Mouse (Mus musculus): ENCODE measurements around the gene Gm14226. TPM values are rescaled to one million over a fixed set of nuclear protein-coding genes. Genes with fewer than 3 reads are reported as not detected.
"Not testable (repeated sequence)": the region's sequence is repeated elsewhere in the genome, so short reads cannot be mapped to it uniquely, and the experiment has no call there.

Gene Gm14226
- polyA plus RNA-seq, 1 experiment = not detected

GRCm38 (mm10) chr2:155019673-155020072, 1.6 kb downstream of the Gm14226 start:
- Histone ChIP-seq H3K4me1 (ENCODE audit: control insufficient read depth, insufficient read depth, low read length) (peaks cover 2% of the 10 kb centered on the region), H3K9ac (ENCODE audit: low read depth, poor library complexity, severe bottlenecking) (0 out of 2 replicates have a peak overlapping the region, but pooled peaks have one; percentile 5), H3K4me3 (ENCODE audit: low read depth, low read length) (peak overlapping the region; percentile 72), H3K27me3 (ENCODE audit: control insufficient read depth, insufficient read depth, low read length, poor library complexity, severe bottlenecking) (peaks cover 2% of the 10 kb centered on the region), H3K36me3 (ENCODE audit: control insufficient read depth, insufficient read depth, low read length, poor library complexity, severe bottlenecking) (no peaks in the 10 kb centered on the region), H3K27ac (ENCODE audit: insufficient read depth, low read length) (no peak overlapping the region; the same call in 1 of the 2 replicates), H3K9me3 (replicated peaks; ENCODE audit: control insufficient read depth, insufficient read depth, low read length, poor library complexity, severe bottlenecking) (no peaks in the 10 kb centered on the region)
- TF ChIP-seq POLR2A (IDR thresholded peaks at IDR 0.05; ENCODE audit: insufficient read depth, low read length) (no peak), CTCF (IDR thresholded peaks at IDR 0.05; ENCODE audit: low read depth, low read length) (peak; percentile 42)

- H3K9me3 ChIP-seq (replicated peaks; ENCODE audit: control insufficient read depth, insufficient read depth, low read length, poor library complexity, severe bottlenecking); H3K4me1 ChIP-seq (ENCODE audit: control insufficient read depth, insufficient read depth, low read length); H3K27me3 ChIP-seq (ENCODE audit: control insufficient read depth, insufficient read depth, low read length, poor library complexity, severe bottlenecking); H3K9ac ChIP-seq (ENCODE audit: low read depth, poor library complexity, severe bottlenecking); H3K27ac ChIP-seq (ENCODE audit: insufficient read depth, low read length); H3K36me3 ChIP-seq (ENCODE audit: control insufficient read depth, insufficient read depth, low read length, poor library complexity, severe bottlenecking); H3K4me3 ChIP-seq (ENCODE audit: low read depth, low read length): not testable (repeated sequence)
These were observed 2.3 kb downstream of the Gm14226 start for GRCm38 (mm10) chr2:155020247-155020826.

GRCm38 (mm10) chr2:155030831-155031230, 12.8 kb downstream of the Gm14226 start:
- no peaks in the 10 kb centered on the region for H3K36me3 ChIP-seq (ENCODE audit: control insufficient read depth, insufficient read depth, low read length, poor library complexity, severe bottlenecking)
- H3K4me1 ChIP-seq (ENCODE audit: control insufficient read depth, insufficient read depth, low read length) = no peaks in the 10 kb centered on the region
- TF ChIP-seq POLR2A (IDR thresholded peaks at IDR 0.05; ENCODE audit: insufficient read depth, low read length) (no peak), EP300 (IDR thresholded peaks at IDR 0.05; ENCODE audit: insufficient read depth, low read depth, low read length) (no peak), CTCF (IDR thresholded peaks at IDR 0.05; ENCODE audit: low read depth, low read length) (no peak)
- H3K27me3 ChIP-seq (ENCODE audit: control insufficient read depth, insufficient read depth, low read length, poor library complexity, severe bottlenecking) = no peaks in the 10 kb centered on the region
- H3K9ac ChIP-seq (ENCODE audit: low read depth, poor library complexity, severe bottlenecking) = no peak overlapping the region
- no peaks in the 10 kb centered on the region for H3K9me3 ChIP-seq (replicated peaks; ENCODE audit: control insufficient read depth, insufficient read depth, low read length, poor library complexity, severe bottlenecking)
- H3K27ac ChIP-seq (ENCODE audit: insufficient read depth, low read length) = no peak overlapping the region
- H3K4me3 ChIP-seq (ENCODE audit: low read depth, low read length) = no peak overlapping the region

DNA sequence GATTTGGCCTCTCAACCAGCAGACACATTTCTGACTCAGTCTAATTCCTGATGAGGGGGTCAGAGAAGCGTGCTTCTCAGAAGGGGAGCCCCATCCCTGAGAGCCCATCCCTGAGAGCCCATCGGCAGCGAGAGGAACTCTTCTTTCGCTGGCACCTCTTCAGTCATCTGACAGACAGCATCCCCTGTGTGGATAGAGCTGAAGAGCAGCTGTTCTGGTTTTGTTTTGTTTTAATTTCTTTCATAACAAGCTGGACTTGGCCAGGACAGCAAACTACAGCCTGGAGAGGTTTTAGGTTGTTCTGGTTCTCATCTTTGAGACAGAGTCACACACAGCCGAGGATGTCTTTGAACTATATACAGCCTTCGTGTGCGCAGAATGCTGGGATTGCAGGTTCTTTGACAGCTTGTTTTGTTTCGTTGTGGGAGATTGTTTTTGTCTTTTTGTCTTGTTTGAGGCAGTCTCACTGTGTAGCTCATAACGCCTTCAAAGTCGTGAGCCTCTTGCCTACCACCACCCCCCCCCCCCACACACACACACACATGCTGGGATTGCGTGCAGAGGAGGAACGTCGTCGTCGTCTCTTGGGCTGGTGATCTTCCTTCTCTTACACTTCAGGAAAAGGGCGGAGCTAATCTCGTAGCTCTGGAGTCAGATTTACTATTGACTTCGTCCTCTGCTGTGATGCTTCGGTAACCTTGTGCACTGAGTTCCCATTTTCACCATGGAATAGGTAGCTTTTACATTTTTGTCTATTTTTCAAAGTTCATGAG, 15.1 kb downstream of the Gm14226 start:
- no peak overlapping the region for H3K4me3 ChIP-seq (ENCODE audit: low read depth, low read length)

DNA sequence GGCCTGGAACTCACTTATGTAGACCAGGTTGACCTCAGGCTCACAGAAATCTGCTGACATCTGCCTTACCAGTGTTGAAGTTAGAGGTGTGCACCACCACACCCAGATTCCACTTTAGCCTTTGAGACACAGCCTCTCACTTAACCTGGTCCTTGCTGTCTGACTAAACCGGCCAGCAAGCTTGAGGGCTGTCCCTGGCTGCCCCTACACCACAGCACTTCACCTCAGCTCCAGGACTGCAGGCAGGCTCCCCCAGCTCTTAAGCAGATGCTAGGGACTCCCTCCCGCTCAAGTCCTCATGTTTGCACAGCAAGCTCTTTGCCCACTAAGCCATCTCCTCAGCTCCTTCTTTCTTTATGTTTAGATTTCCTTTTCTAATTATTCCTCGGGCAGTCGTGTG, 21.9 kb downstream of the Gm14226 start:
- Histone ChIP-seq H3K9ac (ENCODE audit: low read depth, poor library complexity, severe bottlenecking) (no peak overlapping the region), H3K4me1 (ENCODE audit: control insufficient read depth, insufficient read depth, low read length) (no peaks in the 10 kb centered on the region), H3K36me3 (ENCODE audit: control insufficient read depth, insufficient read depth, low read length, poor library complexity, severe bottlenecking) (no peaks in the 10 kb centered on the region), H3K27ac (ENCODE audit: insufficient read depth, low read length) (no peak overlapping the region), H3K27me3 (ENCODE audit: control insufficient read depth, insufficient read depth, low read length, poor library complexity, severe bottlenecking) (no peaks in the 10 kb centered on the region), H3K9me3 (replicated peaks; ENCODE audit: control insufficient read depth, insufficient read depth, low read length, poor library complexity, severe bottlenecking) (no peaks in the 10 kb centered on the region), H3K4me3 (ENCODE audit: low read depth, low read length) (no peak overlapping the region)
- TF ChIP-seq EP300 (IDR thresholded peaks at IDR 0.05; ENCODE audit: insufficient read depth, low read depth, low read length) = no peak
- no peak for TF ChIP-seq CTCF (IDR thresholded peaks at IDR 0.05; ENCODE audit: low read depth, low read length)
- no peak for TF ChIP-seq POLR2A (IDR thresholded peaks at IDR 0.05; ENCODE audit: insufficient read depth, low read length)

More for the DNA sequence above, 15.1 kb downstream of the Gm14226 start:
- no peak overlapping the region for H3K9ac ChIP-seq (ENCODE audit: low read depth, poor library complexity, severe bottlenecking)
- no peaks in the 10 kb centered on the region for H3K9me3 ChIP-seq (replicated peaks; ENCODE audit: control insufficient read depth, insufficient read depth, low read length, poor library complexity, severe bottlenecking)
- H3K4me1 ChIP-seq (ENCODE audit: control insufficient read depth, insufficient read depth, low read length) = no peaks in the 10 kb centered on the region
- no peak overlapping the region for H3K27ac ChIP-seq (ENCODE audit: insufficient read depth, low read length)
- no peaks in the 10 kb centered on the region for H3K27me3 ChIP-seq (ENCODE audit: control insufficient read depth, insufficient read depth, low read length, poor library complexity, severe bottlenecking)
- TF ChIP-seq POLR2A (IDR thresholded peaks at IDR 0.05; ENCODE audit: insufficient read depth, low read length) (no peak), EP300 (IDR thresholded peaks at IDR 0.05; ENCODE audit: insufficient read depth, low read depth, low read length) (no peak), CTCF (IDR thresholded peaks at IDR 0.05; ENCODE audit: low read depth, low read length) (no peak)
- H3K36me3 ChIP-seq (ENCODE audit: control insufficient read depth, insufficient read depth, low read length, poor library complexity, severe bottlenecking) = no peaks in the 10 kb centered on the region

DNA sequence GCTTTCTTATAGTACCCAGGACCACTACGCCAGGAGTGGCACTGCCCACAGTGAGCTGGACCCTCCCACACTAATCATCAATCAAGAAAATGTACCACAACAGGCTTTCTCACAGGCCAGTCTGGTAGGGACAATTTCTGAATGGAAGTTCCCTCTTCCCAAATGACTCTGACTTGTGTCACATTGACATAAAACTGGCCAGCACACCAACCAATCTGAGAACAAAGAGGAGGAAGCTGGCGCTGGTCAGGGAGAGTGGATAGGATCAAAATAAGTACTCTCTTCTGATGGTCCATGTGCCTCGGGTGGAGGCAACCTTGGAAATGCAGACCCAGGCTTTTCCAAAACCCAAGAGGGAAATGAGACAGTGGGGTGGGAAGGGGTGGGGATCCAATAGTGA, 26.5 kb downstream of the Gm14226 start:
- no peaks in the 10 kb centered on the region for H3K27me3 ChIP-seq (ENCODE audit: control insufficient read depth, insufficient read depth, low read length, poor library complexity, severe bottlenecking)
- no peaks in the 10 kb centered on the region for H3K36me3 ChIP-seq (ENCODE audit: control insufficient read depth, insufficient read depth, low read length, poor library complexity, severe bottlenecking)
- H3K9ac ChIP-seq (ENCODE audit: low read depth, poor library complexity, severe bottlenecking) = no peak overlapping the region
- no peak overlapping the region for H3K4me3 ChIP-seq (ENCODE audit: low read depth, low read length)
- no peaks in the 10 kb centered on the region for H3K9me3 ChIP-seq (replicated peaks; ENCODE audit: control insufficient read depth, insufficient read depth, low read length, poor library complexity, severe bottlenecking)
- TF ChIP-seq EP300 (IDR thresholded peaks at IDR 0.05; ENCODE audit: insufficient read depth, low read depth, low read length) = no peak
- no peak for TF ChIP-seq CTCF (IDR thresholded peaks at IDR 0.05; ENCODE audit: low read depth, low read length)
- no peak for TF ChIP-seq POLR2A (IDR thresholded peaks at IDR 0.05; ENCODE audit: insufficient read depth, low read length)
- H3K27ac ChIP-seq (ENCODE audit: insufficient read depth, low read length) = no peak overlapping the region
- no peaks in the 10 kb centered on the region for H3K4me1 ChIP-seq (ENCODE audit: control insufficient read depth, insufficient read depth, low read length)

Measured in ES-Bruce4 (cell line).